Mouse (Mus musculus): ENCODE results near the gene Cnmd. TPM values are rescaled to one million over a fixed set of nuclear protein-coding genes. Genes with fewer than 3 reads are reported as not detected.

Gene Cnmd
- polyA plus RNA-seq, 1 experiment from 2014 or later, result 4.9 TPM

Other genes starting within 250 kb of the Cnmd start
- gene Kbtbd7, start 235.7 kb downstream of the Cnmd start, polyA plus RNA-seq (2016; fragmentation: Nextera tagmentation; extraction: Ambion mirVana), result 11.4 and 13.0 TPM in 2 replicates
- gene Kbtbd6, start 210.3 kb downstream of the Cnmd start, polyA plus RNA-seq (2016; fragmentation: Nextera tagmentation; extraction: Ambion mirVana), result 5.3 TPM in 2 replicates
- gene Elf1, start 181.0 kb downstream of the Cnmd start, polyA plus RNA-seq (2016; fragmentation: Nextera tagmentation; extraction: Ambion mirVana), result 3.6 and 5.8 TPM in 2 replicates
- 39.2 and 41.0 TPM in 2 replicates for gene Wbp4, start 180.7 kb downstream of the Cnmd start, polyA plus RNA-seq (2016; fragmentation: Nextera tagmentation; extraction: Ambion mirVana)
- gene Sugt1, start 74.5 kb downstream of the Cnmd start, polyA plus RNA-seq (2016; fragmentation: Nextera tagmentation; extraction: Ambion mirVana), result 147 and 148 TPM in 2 replicates
- 0.93 and 3.4 TPM in 2 replicates for gene Pcdh8, start 109.1 kb upstream of the Cnmd start, polyA plus RNA-seq (2016; fragmentation: Nextera tagmentation; extraction: Ambion mirVana)

Measured in limb, embryonic 10.5 days (tissue).